Mouse (Mus musculus) spleen, adult 2 months (tissue): Measurements from ENCODE around the gene Ephb6.

ENCODE experiments used
- CTCF ChIP-seq: fragments of 200-500 bp; IDR thresholded peaks from 2 replicates; pipeline ENCODE4 v1.5.1; 2011; ENCODE audit warnings: mild to moderate bottlenecking, inconsistent platforms; ENCODE audit not compliant: insufficient read depth, insufficient read length, insufficient replicate concordance; ENCODE audit errors: extremely low read depth
- POLR2A ChIP-seq: fragments of 200-500 bp; IDR thresholded peaks from 2 replicates; pipeline ENCODE4 v1.6.1; 2011; ENCODE audit warnings: low read depth, low read length, inconsistent platforms

DNA sequence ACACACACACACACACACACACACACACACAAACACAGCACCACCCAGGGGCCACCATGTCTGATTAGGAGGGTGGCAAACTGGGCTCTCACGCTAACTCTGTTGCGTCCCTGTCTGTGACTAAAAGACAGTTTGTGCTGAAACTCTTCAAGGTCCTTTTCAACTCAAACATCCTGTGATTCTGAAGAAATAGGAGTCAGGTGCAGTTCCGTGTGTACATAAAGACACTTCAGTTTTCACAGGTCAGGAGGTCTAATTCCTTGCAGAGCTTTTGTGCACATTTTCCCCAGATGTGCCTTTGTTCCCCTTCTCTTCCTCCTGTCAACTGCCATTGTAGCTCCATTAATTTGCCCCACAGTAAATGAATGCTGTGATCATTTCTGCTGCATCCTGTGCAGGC, 35.2 kb downstream of the Ephb6 start:
- no peak for TF ChIP-seq CTCF
- no peak for TF ChIP-seq POLR2A
